Mouse (Mus musculus) G1E (cell line): ENCODE measurements around the gene Taco1. TPM values are rescaled to one million over a fixed set of nuclear protein-coding genes. Genes with fewer than 3 reads are reported as not detected.

Experiments
- ATAC-seq: 2 replicates; pipeline ENCODE4 v1.8.0; 2016; ENCODE audit warnings: mild to moderate bottlenecking; ENCODE audit not compliant: insufficient number of reproducible peaks, poor library complexity, low FRiP score, severe bottlenecking; ENCODE audit errors: extremely low read depth
- DNase-seq: peaks from one replicate; pipeline ENCODE4 v3.0.0; 2012; ENCODE audit warnings: low spot score
- H3K27me3 ChIP-seq: 2 replicates; pipeline ENCODE4 v1.6.1; 2012; ENCODE audit warnings: mild to moderate bottlenecking, low read length, inconsistent platforms; ENCODE audit not compliant: insufficient read depth
- H3K36me3 ChIP-seq: replicated peaks from 2 replicates; pipeline ENCODE3; 2012; ENCODE audit warnings: mild to moderate bottlenecking, inconsistent platforms
- H3K4me1 ChIP-seq: 2 replicates; pipeline ENCODE4 v1.6.1; 2012; ENCODE audit warnings: low read depth, low read length, inconsistent platforms, mixed read lengths; ENCODE audit not compliant: insufficient read depth
- H3K4me3 ChIP-seq: 2 replicates; pipeline ENCODE4 v1.5.1; 2012; ENCODE audit warnings: low read depth, mild to moderate bottlenecking, inconsistent platforms, low read length, moderate library complexity, mixed read lengths
- H3K9me3 ChIP-seq: replicated peaks from 2 replicates; pipeline ENCODE4 v1.6.1; 2012; ENCODE audit warnings: inconsistent platforms
- CTCF ChIP-seq: IDR thresholded peaks from 2 replicates; pipeline ENCODE4 v1.5.1; 2012; ENCODE audit warnings: low read depth, low read length, inconsistent platforms, mixed read lengths
- GATA1 ChIP-seq: IDR thresholded peaks from 2 replicates; pipeline ENCODE4 v1.6.1; 2012; ENCODE audit warnings: borderline replicate concordance, low read length, inconsistent platforms, mixed read lengths
- GATA2 ChIP-seq: IDR thresholded peaks from 2 replicates; pipeline ENCODE4 v1.6.1; 2012; ENCODE audit warnings: low read depth, low read length, inconsistent platforms, borderline replicate concordance
- POLR2AphosphoS5 ChIP-seq: IDR thresholded peaks from 2 replicates; pipeline ENCODE4 v1.6.1; 2012; ENCODE audit warnings: low read depth, low read length, inconsistent platforms; ENCODE audit not compliant: insufficient replicate concordance
- TAL1 ChIP-seq: conservative IDR thresholded peaks from 2 replicates; pipeline ENCODE4 v1.6.1; 2012; ENCODE audit warnings: low read depth, low read length, inconsistent platforms, mixed read lengths
- polyA plus RNA-seq: library from polyadenylated mRNA; stranded (reverse); fragments of >175 nt; gene quantifications from 2 replicates; pipeline ENCODE4 v1.2.3, GENCODE M21; 2012
- total RNA-seq, 2 experiments: library from RNA; stranded (forward) in 1 of 2; stranded (reverse) in 1 of 2; fragments of 200-1000 nt in 1 of 2; fragments of >200 nt in 1 of 2; fragmentation: Nextera tagmentation in 1 of 2; gene quantifications; 2 replicates each; pipeline ENCODE4 v1.2.3; 2014 to 2017

Taco1 gene
- total and polyA plus RNA-seq, 3 experiments: 19.2 to 20.4 (median 20.3) TPM

DNA sequence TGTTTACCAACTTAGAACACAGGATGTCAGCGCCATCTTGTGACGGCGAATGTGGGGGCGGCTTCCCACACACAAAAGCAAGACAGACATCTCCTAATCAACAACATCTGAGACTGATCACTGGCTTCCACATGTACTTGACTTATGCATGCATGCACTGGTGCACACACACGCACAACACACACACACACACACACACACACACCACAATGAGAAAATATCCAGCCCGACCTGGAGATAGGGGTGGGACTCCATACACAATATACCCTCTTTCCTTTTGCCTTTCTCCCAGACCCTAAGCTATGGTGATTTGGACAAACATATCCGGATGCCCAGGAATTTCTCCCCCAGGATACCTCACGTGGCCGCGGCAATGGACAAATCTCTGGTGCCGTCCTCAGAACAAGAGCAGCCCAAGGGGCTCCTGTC is 32.4 kb upstream of the Taco1 start:
- DNase-seq: no peak
- TF ChIP-seq POLR2AphosphoS5 (no peak), CTCF (no peak), GATA1 (no peak), TAL1 (no peak), GATA2 (no peak)
- peaks cover 22% of the 10 kb centered on the region for H3K4me1 ChIP-seq
- no peaks in the 10 kb centered on the region for H3K27me3 ChIP-seq
- no peaks in the 10 kb centered on the region for H3K9me3 ChIP-seq
- no peak overlapping the region for H3K4me3 ChIP-seq
- no peak for ATAC-seq
- H3K36me3 ChIP-seq: peaks cover 4% of the 10 kb centered on the region

DNA sequence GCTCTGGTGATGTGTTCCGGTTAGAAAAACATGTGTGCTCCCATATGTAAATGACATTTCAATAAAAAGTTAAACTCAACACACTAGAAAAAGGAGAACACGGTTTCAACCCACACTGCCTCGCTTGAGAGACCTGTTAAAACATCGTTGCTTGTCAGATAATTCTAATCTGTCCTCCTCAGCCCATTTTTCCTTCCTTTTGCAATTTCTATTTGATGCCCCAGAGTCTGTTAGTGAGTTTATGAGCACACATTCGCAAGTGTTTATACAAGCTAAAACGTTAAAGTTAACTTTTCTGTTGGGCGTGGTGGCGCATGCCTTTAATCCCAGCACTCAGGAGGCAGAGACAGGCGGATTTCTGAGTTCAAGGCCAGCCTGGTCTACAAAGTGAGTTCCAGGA is 30.9 kb upstream of the Taco1 start:
- TF ChIP-seq TAL1: no peak
- no peak for TF ChIP-seq GATA2
- no peak for TF ChIP-seq CTCF
- no peak for TF ChIP-seq POLR2AphosphoS5
- TF ChIP-seq GATA1: no peak
- no peaks in the 10 kb centered on the region for H3K27me3 ChIP-seq
- DNase-seq: no peak
- H3K4me1 ChIP-seq: peaks cover 35% of the 10 kb centered on the region
- no peak overlapping the region for H3K4me3 ChIP-seq
- H3K36me3 ChIP-seq: peaks cover 17% of the 10 kb centered on the region
- ATAC-seq: no peak
- no peaks in the 10 kb centered on the region for H3K9me3 ChIP-seq

DNA sequence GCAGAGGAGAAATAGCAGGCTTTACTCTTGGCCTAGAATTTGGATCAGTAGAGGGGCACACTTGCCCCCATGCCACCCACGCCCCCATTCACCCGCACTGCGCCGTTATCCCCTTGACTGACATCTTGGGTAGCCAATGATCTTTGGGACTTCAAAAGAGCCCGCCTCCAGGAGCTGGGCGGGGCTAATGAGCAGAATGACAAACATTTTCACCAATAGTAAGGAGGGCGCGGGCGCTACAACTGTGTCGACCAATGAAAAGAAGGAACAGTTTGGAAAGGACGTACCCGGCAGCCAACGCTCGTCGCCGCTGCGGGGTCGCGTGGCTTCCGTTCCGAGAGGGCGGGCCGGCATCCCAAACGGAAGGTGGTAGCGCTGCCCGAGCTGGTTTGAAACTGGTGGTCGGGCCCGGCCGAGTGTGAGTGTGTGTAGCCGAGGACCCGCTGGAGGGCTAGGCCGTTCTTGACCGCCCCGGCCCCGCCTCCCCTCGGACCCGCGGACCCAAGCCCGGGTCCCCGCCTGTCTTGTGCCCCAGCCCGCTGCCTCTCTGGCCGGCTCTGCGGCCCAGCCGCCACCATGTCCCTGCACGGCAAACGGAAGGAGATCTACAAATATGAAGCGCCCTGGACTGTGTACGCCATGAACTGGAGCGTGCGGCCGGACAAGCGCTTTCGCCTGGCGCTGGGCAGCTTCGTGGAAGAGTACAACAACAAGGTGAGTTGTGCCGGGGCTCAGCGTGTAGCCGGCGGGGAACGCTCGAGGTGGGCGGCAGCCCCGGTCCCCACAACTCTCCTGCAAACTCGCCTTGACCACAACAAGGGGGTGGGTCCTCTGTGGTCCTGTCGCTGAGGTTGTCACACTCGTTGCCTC is 29.1 kb upstream of the Taco1 start, which contains the start of gene Dcaf7:
Dcaf7 (plus strand) TSS at position 325 of the 870 bp plus-strand sequence.
- peak; percentile 97 for ATAC-seq
- Histone ChIP-seq H3K9me3 (no peaks in the 10 kb centered on the region), H3K36me3 (peaks cover 30% of the 10 kb centered on the region), H3K4me3 (peak within 1 kb of the TSS; percentile 98), H3K4me1 (peaks cover 44% of the 10 kb centered on the region), H3K27me3 (no peaks in the 10 kb centered on the region)
- TF ChIP-seq GATA2 (no peak), TAL1 (no peak), POLR2AphosphoS5 (no peak)
- peak; percentile 97 for DNase-seq

DNA sequence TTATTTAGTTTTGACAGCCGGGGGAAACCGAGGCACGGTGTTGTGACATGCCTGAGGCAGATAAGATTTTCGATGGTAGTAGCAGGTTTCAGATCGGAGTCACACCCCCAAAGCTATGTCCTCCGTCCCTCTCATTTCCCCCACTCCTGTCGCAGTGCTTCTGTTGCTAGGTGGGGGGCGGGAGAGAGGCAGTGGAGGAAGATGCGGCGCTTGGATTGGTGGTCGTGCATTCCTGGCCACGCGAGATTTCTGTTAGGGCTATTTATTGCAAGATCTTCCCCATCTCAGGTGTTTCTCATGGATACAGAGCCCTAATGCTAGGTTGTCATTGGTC is 28.5 kb upstream of the Taco1 start:
- peaks cover 34% of the 10 kb centered on the region for H3K36me3 ChIP-seq
- H3K9me3 ChIP-seq: no peaks in the 10 kb centered on the region
- peak overlapping the region; percentile 98 for H3K4me3 ChIP-seq
- ATAC-seq (no peak), DNase-seq (peak; percentile 85)
- no peaks in the 10 kb centered on the region for H3K27me3 ChIP-seq
- TF ChIP-seq GATA2 (no peak), POLR2AphosphoS5 (no peak), TAL1 (no peak), CTCF (no peak), GATA1 (no peak)
- H3K4me1 ChIP-seq: peaks cover 44% of the 10 kb centered on the region

- H3K9me3 ChIP-seq: no peaks in the 10 kb centered on the region
- ATAC-seq (no peak), DNase-seq (no peak)
- peaks cover 82% of the 10 kb centered on the region for H3K36me3 ChIP-seq
- peaks cover 55% of the 10 kb centered on the region for H3K4me1 ChIP-seq
- TF ChIP-seq CTCF: no peak
- no peaks in the 10 kb centered on the region for H3K27me3 ChIP-seq
- H3K4me3 ChIP-seq: no peak overlapping the region
These were observed 21.5 kb upstream of the Taco1 start for GRCm38 (mm10) chr11:106044349-106044748.

- Histone ChIP-seq H3K36me3 (peaks cover 84% of the 10 kb centered on the region), H3K9me3 (no peaks in the 10 kb centered on the region), H3K4me3 (no peak overlapping the region), H3K4me1 (peaks cover 48% of the 10 kb centered on the region), H3K27me3 (no peaks in the 10 kb centered on the region)
- DNase-seq (no peak), ATAC-seq (no peak)
- TF ChIP-seq POLR2AphosphoS5 (no peak), TAL1 (no peak), GATA2 (no peak), CTCF (no peak), GATA1 (no peak)
These were observed 20.6 kb upstream of the Taco1 start for GRCm38 (mm10) chr11:106045256-106045655.
